8 mouse cellular contexts compared by ENCODE assay signal in the genomic region with DNA sequence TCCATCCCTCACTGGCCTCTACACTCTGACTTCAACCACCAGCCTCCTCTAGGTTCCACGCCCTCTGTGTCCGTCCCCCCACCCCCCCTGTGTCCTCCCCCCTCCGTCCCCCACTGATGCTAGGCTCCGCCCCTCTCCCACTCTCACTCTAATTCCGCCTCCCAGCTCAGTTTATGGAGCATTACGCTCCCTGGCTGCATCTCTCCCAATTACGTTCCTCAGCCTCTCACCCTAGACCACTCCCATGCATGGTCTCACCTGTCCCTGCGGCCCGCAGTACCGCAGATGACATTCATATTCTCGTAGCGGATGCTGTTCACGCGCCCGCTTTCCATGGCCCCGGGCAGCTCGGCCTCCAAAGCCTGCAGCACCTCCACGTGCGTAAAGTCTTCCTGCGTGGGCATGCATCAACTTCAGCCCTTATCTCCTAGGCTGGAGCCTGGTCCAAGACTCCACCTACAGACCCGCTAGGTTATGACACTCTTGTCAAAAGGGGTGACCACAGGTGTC. TPM values are rescaled to one million over a fixed set of nuclear protein-coding genes. Genes with fewer than 3 reads are reported as not detected.
A peak's percentile ranks its signal among the peaks of the same experiment; 100 is the strongest.
DNase-seq lines count a peak whose midpoint lies in the region; ATAC-seq and TF ChIP-seq lines count a peak whose summit lies in the region.

No protein-coding gene starts in this region.

- H3K4me2 ChIP-seq in embryonic facial prominence, embryonic 15.5 days (replicated peaks), result peak overlapping the region; percentile 92
- peak overlapping the region; percentile 89 for H3K4me2 ChIP-seq in limb, embryonic 14.5 days (replicated peaks; ENCODE audit: low read depth, low read length, severe bottlenecking)
- peak overlapping the region; percentile 87 for H3K4me2 ChIP-seq in stomach, postnatal 0 days (replicated peaks; ENCODE audit: low read depth)

- 7% methylated on average over 21 of the region's 21 CpGs for WGBS in embryonic facial prominence, embryonic 15.5 days
- 11% methylated on average over 21 of the region's 21 CpGs for WGBS in limb, embryonic 14.5 days
- 11% methylated on average over 21 of the region's 21 CpGs for WGBS in stomach, postnatal 0 days

- no peak; the same call in 1 of the 2 replicates for TF ChIP-seq CTCF in stomach, postnatal 0 days (IDR thresholded peaks at IDR 0.05; ENCODE audit: low read depth)

- H3K9me3 ChIP-seq in embryonic facial prominence, embryonic 15.5 days (replicated peaks), result no peaks in the 10 kb centered on the region
- H3K9me3 ChIP-seq in limb, embryonic 14.5 days (ENCODE audit: control insufficient read depth, low read length), result no peaks in the 10 kb centered on the region
- H3K9me3 ChIP-seq in stomach, postnatal 0 days (ENCODE audit: control insufficient read depth, low read length), result no peaks in the 10 kb centered on the region

- H3K27ac ChIP-seq in embryonic facial prominence, embryonic 15.5 days (replicated peaks), result no peak overlapping the region
- no peak overlapping the region for H3K27ac ChIP-seq in limb, embryonic 14.5 days (replicated peaks; ENCODE audit: low read depth, low read length)
- no peak overlapping the region for H3K27ac ChIP-seq in stomach, postnatal 0 days (replicated peaks)

- peaks cover 69% of the 10 kb centered on the region for H3K27me3 ChIP-seq in embryonic facial prominence, embryonic 15.5 days
- peaks cover 60% of the 10 kb centered on the region for H3K27me3 ChIP-seq in limb, embryonic 14.5 days (ENCODE audit: control insufficient read depth, insufficient read depth, low read length)
- peaks cover 5% of the 10 kb centered on the region; the same call in 1 of the 2 replicates for H3K27me3 ChIP-seq in stomach, postnatal 0 days (ENCODE audit: control insufficient read depth, insufficient read depth, low read length)

- 0 out of 2 replicates have a peak, but pooled peaks have one; percentile 7 for ATAC-seq in embryonic facial prominence, embryonic 15.5 days (ENCODE audit: insufficient number of reproducible peaks, low FRiP score, low TSS enrichment, low read depth)
- no peak for ATAC-seq in limb, embryonic 14.5 days (ENCODE audit: low FRiP score, low read depth)
- peak; percentile 18; the same call in 1 of the 2 replicates for ATAC-seq in stomach, postnatal 0 days (ENCODE audit: low FRiP score, low TSS enrichment)

- TF ChIP-seq EP300 in stomach, postnatal 0 days (optimal IDR thresholded peaks at IDR 0.05), result no peak

- peaks cover 34% of the 10 kb centered on the region for H3K4me1 ChIP-seq in embryonic facial prominence, embryonic 15.5 days
- H3K4me1 ChIP-seq in limb, embryonic 14.5 days (ENCODE audit: control insufficient read depth, insufficient read depth, low read length), result peaks cover 4% of the 10 kb centered on the region; the same call in 1 of the 2 replicates
- no peaks in the 10 kb centered on the region for H3K4me1 ChIP-seq in stomach, postnatal 0 days (replicated peaks; ENCODE audit: control insufficient read depth, insufficient read depth)

- no peak for TF ChIP-seq POLR2A in limb, embryonic 14.5 days (IDR thresholded peaks at IDR 0.05; ENCODE audit: borderline replicate concordance, extremely low read depth, insufficient read depth, insufficient read length)

- no peak overlapping the region for H3K4me3 ChIP-seq in embryonic facial prominence, embryonic 15.5 days (replicated peaks)
- H3K4me3 ChIP-seq in limb, embryonic 14.5 days (replicated peaks; ENCODE audit: low read length), result peak overlapping the region; percentile 44; the same call in 1 of the 2 replicates
- peak overlapping the region; percentile 45; the same call in 1 of the 2 replicates for H3K4me3 ChIP-seq in stomach, postnatal 0 days (ENCODE audit: low read depth, low read length)

- H3K36me3 ChIP-seq in embryonic facial prominence, embryonic 15.5 days, result no peaks in the 10 kb centered on the region
- no peaks in the 10 kb centered on the region for H3K36me3 ChIP-seq in limb, embryonic 14.5 days (ENCODE audit: control insufficient read depth, insufficient read depth, low read length)
- no peaks in the 10 kb centered on the region for H3K36me3 ChIP-seq in stomach, postnatal 0 days (ENCODE audit: control insufficient read depth, insufficient read depth, low read length)

- no peak overlapping the region for H3K9ac ChIP-seq in embryonic facial prominence, embryonic 15.5 days
- H3K9ac ChIP-seq in limb, embryonic 14.5 days (ENCODE audit: low read depth, low read length, severe bottlenecking), result peak overlapping the region; percentile 40; the same call in 1 of the 2 replicates
- no peak overlapping the region for H3K9ac ChIP-seq in stomach, postnatal 0 days (ENCODE audit: low read length)

- peak; percentile 22 to 54 for DNase-seq in layer of hippocampus, postnatal 10 days (ENCODE audit: low spot score in 2 of 2)
- no peak for DNase-seq in layer of hippocampus, adult 9-11 months
- peak; percentile 81 for DNase-seq in brain, adult 2 months (ENCODE audit: low read depth, low spot score)
- DNase-seq in limb, embryonic 14.5 days (ENCODE audit: low spot score), result no peak
- DNase-seq in stomach, postnatal 0 days (ENCODE audit: low spot score), result no peak
- no peak for DNase-seq in urinary bladder, postnatal 4 days (ENCODE audit: low spot score in 2 of 2)
- no peak for DNase-seq in adrenal gland, postnatal 4 days (ENCODE audit: low spot score in 2 of 2)

RNA-seq across cellular contexts. Expression of a gene that starts 23.1 kb away (rescaled TPM):
- total RNA-seq in layer of hippocampus, postnatal 10 days (2021), result 10 to 100 TPM; 84.0 to 90.2 TPM
- polyA plus RNA-seq in embryonic facial prominence, embryonic 15.5 days (2015; fragmentation: Nextera tagmentation; extraction: Ambion mirVana), result 2.7 and 3.4 TPM in 2 replicates
- 3.3 and 3.8 TPM in 2 replicates for polyA plus RNA-seq in limb, embryonic 14.5 days (2012; rRNA removed)
- polyA plus RNA-seq in limb, embryonic 14.5 days (2014; fragmentation: Nextera tagmentation; extraction: Ambion mirVana), result 2.2 and 4.6 TPM in 2 replicates
- 1.2 and 1.4 TPM in 2 replicates for polyA plus RNA-seq in stomach, postnatal 0 days (2015; fragmentation: Nextera tagmentation; extraction: Ambion mirVana)
- 1 to 10 TPM; 3.6 to 4.4 TPM for total RNA-seq in adrenal gland, postnatal 4 days (2021)

RNA-seq across cellular contexts. Expression of a gene that starts 24.8 kb away (rescaled TPM):
- total RNA-seq in layer of hippocampus, postnatal 10 days (2021), result 1 to 10 TPM; 4.3 to 5.0 TPM
- polyA plus RNA-seq in embryonic facial prominence, embryonic 15.5 days (2015; fragmentation: Nextera tagmentation; extraction: Ambion mirVana), result 1.4 and 1.5 TPM in 2 replicates
- 2.1 and 2.7 TPM in 2 replicates for polyA plus RNA-seq in limb, embryonic 14.5 days (2012; rRNA removed)
- 0.67 and 0.73 TPM in 2 replicates for polyA plus RNA-seq in limb, embryonic 14.5 days (2014; fragmentation: Nextera tagmentation; extraction: Ambion mirVana)
- 0.68 and 0.75 TPM in 2 replicates for polyA plus RNA-seq in stomach, postnatal 0 days (2015; fragmentation: Nextera tagmentation; extraction: Ambion mirVana)
- 1 to 10 TPM; 1.0 to 2.0 TPM for total RNA-seq in adrenal gland, postnatal 4 days (2021)

RNA-seq across cellular contexts. Expression of a gene that starts 50.8 kb away (rescaled TPM):
- total RNA-seq in layer of hippocampus, postnatal 10 days (2021), result 100 to 1,000 TPM; 439 to 476 TPM
- polyA plus RNA-seq in embryonic facial prominence, embryonic 15.5 days (2015; fragmentation: Nextera tagmentation; extraction: Ambion mirVana), result 3.7 and 6.1 TPM in 2 replicates
- 13.6 and 18.2 TPM in 2 replicates for polyA plus RNA-seq in limb, embryonic 14.5 days (2012; rRNA removed)
- polyA plus RNA-seq in limb, embryonic 14.5 days (2014; fragmentation: Nextera tagmentation; extraction: Ambion mirVana), result 4.0 and 4.3 TPM in 2 replicates
- 0.53 and 0.61 TPM in 2 replicates for polyA plus RNA-seq in stomach, postnatal 0 days (2015; fragmentation: Nextera tagmentation; extraction: Ambion mirVana)
- 10 to 100 TPM; 12.0 to 16.9 TPM for total RNA-seq in adrenal gland, postnatal 4 days (2021)

RNA-seq across cellular contexts. Expression of a gene that starts 54.1 kb away (rescaled TPM):
- total RNA-seq in layer of hippocampus, postnatal 10 days (2021), result 1 to 10 TPM; 1.9 TPM
- polyA plus RNA-seq in embryonic facial prominence, embryonic 15.5 days (2015; fragmentation: Nextera tagmentation; extraction: Ambion mirVana), result 26.1 and 28.1 TPM in 2 replicates
- polyA plus RNA-seq in limb, embryonic 14.5 days (2012; rRNA removed), result 21.2 and 22.8 TPM in 2 replicates
- 12.4 and 15.5 TPM in 2 replicates for polyA plus RNA-seq in limb, embryonic 14.5 days (2014; fragmentation: Nextera tagmentation; extraction: Ambion mirVana)
- 11.1 and 11.4 TPM in 2 replicates for polyA plus RNA-seq in stomach, postnatal 0 days (2015; fragmentation: Nextera tagmentation; extraction: Ambion mirVana)
- total RNA-seq in adrenal gland, postnatal 4 days (2021), result 1 to 10 TPM; 6.0 to 7.1 TPM

Comparison
In these comparisons a context has a peak if more than half of its experiments do, and no peak if none do; other contexts are left out.
1. DNase-seq: peak in layer of hippocampus, postnatal 10 days (2 of 2) and brain, adult 2 months (single experiment); none in layer of hippocampus, adult 9-11 months (single experiment), limb, embryonic 14.5 days (single experiment), stomach, postnatal 0 days (single experiment), urinary bladder, postnatal 4 days (0 of 2) and adrenal gland, postnatal 4 days (0 of 2).
2. Peak in every context shown above with its lines, with median percentiles within 50 percentile points of each other: H3K4me2 ChIP-seq.